14 mouse cellular contexts compared by ENCODE assay signal in genomic region chr17:8369171-8369570, GRCm38 (mm10). TPM values are rescaled to one million over a fixed set of nuclear protein-coding genes. Genes with fewer than 3 reads are reported as not detected.
DNase-seq lines count a peak whose midpoint lies in the region; ATAC-seq lines count a peak whose summit lies in the region.
"Had no signal": no experiment of that assay in that cellular context is flagged by ENCODE, and none has a peak within 500 bp of the region (broad histone marks: within the 10 kb centered on the region; RNA-seq: fewer than 3 reads in every experiment).

No protein-coding gene starts in this region.

- no peak overlapping the region for H3K4me3 ChIP-seq in forebrain, embryonic 10.5 days
- H3K4me3 ChIP-seq in hindbrain, embryonic 13.5 days, result no peak overlapping the region
- no peak overlapping the region for H3K4me3 ChIP-seq in midbrain, embryonic 16.5 days (ENCODE audit: low read depth, low read length)
- H3K4me3 ChIP-seq: megakaryocyte, embryonic 14.5 days had no signal

- peaks cover 16% of the 10 kb centered on the region; the same call in 1 of the 2 replicates for H3K27me3 ChIP-seq in forebrain, embryonic 10.5 days (ENCODE audit: poor library complexity, severe bottlenecking)
- H3K27me3 ChIP-seq in hindbrain, embryonic 13.5 days, result no peaks in the 10 kb centered on the region
- no peaks in the 10 kb centered on the region for H3K27me3 ChIP-seq in midbrain, embryonic 16.5 days (ENCODE audit: control insufficient read depth, insufficient read depth, low read depth, low read length)

- no peak for ATAC-seq in hindbrain, embryonic 13.5 days (ENCODE audit: low FRiP score)
- no peak for ATAC-seq in midbrain, embryonic 16.5 days

- peak overlapping the region; percentile 85 for H3K27ac ChIP-seq in forebrain, embryonic 10.5 days
- H3K27ac ChIP-seq in hindbrain, embryonic 13.5 days, result peak overlapping the region; percentile 98
- H3K27ac ChIP-seq in midbrain, embryonic 16.5 days (ENCODE audit: low read length), result peak overlapping the region; percentile 100

- peak overlapping the region; percentile 32; the same call in 1 of the 2 replicates for H3K4me2 ChIP-seq in hindbrain, embryonic 13.5 days
- peak overlapping the region; percentile 50 for H3K4me2 ChIP-seq in midbrain, embryonic 16.5 days (ENCODE audit: low read length)
- H3K4me2 ChIP-seq: lung, embryonic 14.5 days had no signal

- peaks cover 71% of the 10 kb centered on the region for H3K4me1 ChIP-seq in forebrain, embryonic 10.5 days
- H3K4me1 ChIP-seq in hindbrain, embryonic 13.5 days (replicated peaks), result peaks cover 67% of the 10 kb centered on the region
- H3K4me1 ChIP-seq in midbrain, embryonic 16.5 days (ENCODE audit: control insufficient read depth, insufficient read depth, low read length), result peaks cover 65% of the 10 kb centered on the region

- H3K9me3 ChIP-seq in forebrain, embryonic 10.5 days, result no peaks in the 10 kb centered on the region
- H3K9me3 ChIP-seq in hindbrain, embryonic 13.5 days, result no peaks in the 10 kb centered on the region
- no peaks in the 10 kb centered on the region for H3K9me3 ChIP-seq in midbrain, embryonic 16.5 days (replicated peaks; ENCODE audit: control insufficient read depth, low read length, poor library complexity, severe bottlenecking)
- H3K9me3 ChIP-seq: megakaryocyte, embryonic 14.5 days had no signal

- no peaks in the 10 kb centered on the region for H3K36me3 ChIP-seq in forebrain, embryonic 10.5 days (replicated peaks)
- no peaks in the 10 kb centered on the region for H3K36me3 ChIP-seq in hindbrain, embryonic 13.5 days
- H3K36me3 ChIP-seq in midbrain, embryonic 16.5 days (ENCODE audit: control insufficient read depth, insufficient read depth, low read length), result no peaks in the 10 kb centered on the region

- WGBS in forebrain, embryonic 10.5 days, result 58% methylated on average over 2 of the region's 2 CpGs
- 40% methylated on average over 2 of the region's 2 CpGs for WGBS in hindbrain, embryonic 13.5 days
- 20% methylated on average over 2 of the region's 2 CpGs for WGBS in midbrain, embryonic 16.5 days

- DNase-seq in cerebellum, adult 11-12 months, result peak; percentile 13
- no peak for DNase-seq in cerebellum, adult 8-10 months
- no peak for DNase-seq in forebrain, embryonic 10.5 days (ENCODE audit: extremely low spot score, low spot score)
- DNase-seq in left cerebral cortex, postnatal 10 days (ENCODE audit: extremely low spot score in 1 of 2, low spot score in 2 of 2), result no peak
- DNase-seq in right cerebral cortex, postnatal 4 days, result no peak
- no peak for DNase-seq in gastrocnemius, adult 8-10 months (ENCODE audit: low spot score in 2 of 2)
- DNase-seq: adrenal gland, adult 8-10 months; gastrocnemius, postnatal 36 days; kidney, postnatal 14 days; lung, embryonic 14.5 days had no signal

- intact Hi-C loops in left cerebral cortex, postnatal 10 days (cut with DNase I), result no loop called here

- H3K9ac ChIP-seq in hindbrain, embryonic 13.5 days, result 0 out of 2 replicates have a peak overlapping the region, but pooled peaks have one; percentile 66
- 0 out of 2 replicates have a peak overlapping the region, but pooled peaks have one; percentile 62 for H3K9ac ChIP-seq in midbrain, embryonic 16.5 days (ENCODE audit: low read depth, low read length)
- H3K9ac ChIP-seq: lung, embryonic 14.5 days had no signal

RNA-seq across cellular contexts. Expression of gene T2, which starts 13.4 kb away (rescaled TPM):
- 0.35 and 0.66 TPM in 2 replicates for polyA plus RNA-seq in forebrain, embryonic 10.5 days (2016; fragmentation: Nextera tagmentation; extraction: Ambion mirVana)
- 0.38 and 0.62 TPM in 2 replicates for polyA plus RNA-seq in hindbrain, embryonic 13.5 days (2015; fragmentation: Nextera tagmentation; extraction: Ambion mirVana)
- polyA plus RNA-seq in midbrain, embryonic 16.5 days (2015; fragmentation: Nextera tagmentation; extraction: Ambion mirVana), result 0.53 and 0.88 TPM in 2 replicates
- under 1 TPM in 1 of 2 experiments, not detected in 1; 0.47 TPM for total RNA-seq in left cerebral cortex, postnatal 10 days (2021)
- not detected for total RNA-seq in gastrocnemius, adult 8-10 months (2022)
- total RNA-seq: adrenal gland, adult 8-10 months; gastrocnemius, postnatal 36 days had no signal

RNA-seq across cellular contexts. Expression of gene Prr18, which starts 31.9 kb away (rescaled TPM):
- polyA plus RNA-seq in forebrain, embryonic 10.5 days (2016; fragmentation: Nextera tagmentation; extraction: Ambion mirVana), result 0.19 and 0.30 TPM in 2 replicates
- 9.6 TPM in 2 replicates for polyA plus RNA-seq in hindbrain, embryonic 13.5 days (2015; fragmentation: Nextera tagmentation; extraction: Ambion mirVana)
- 16.5 and 17.8 TPM in 2 replicates for polyA plus RNA-seq in midbrain, embryonic 16.5 days (2015; fragmentation: Nextera tagmentation; extraction: Ambion mirVana)
- 10 to 100 TPM; 10.1 to 10.8 TPM for total RNA-seq in left cerebral cortex, postnatal 10 days (2021)
- total RNA-seq in gastrocnemius, adult 8-10 months (2022), result under 1 TPM in 3 of 4 experiments, not detected in 1; 0.08 to 0.46 (median 0.10) TPM
- polyA plus RNA-seq: heart, embryonic 14.5 days had no signal

RNA-seq across cellular contexts. Expression of gene Sft2d1, which starts 58.3 kb away (rescaled TPM):
- 58.6 and 62.9 TPM in 2 replicates for polyA plus RNA-seq in forebrain, embryonic 10.5 days (2016; fragmentation: Nextera tagmentation; extraction: Ambion mirVana)
- polyA plus RNA-seq in hindbrain, embryonic 13.5 days (2015; fragmentation: Nextera tagmentation; extraction: Ambion mirVana), result 151 and 154 TPM in 2 replicates
- polyA plus RNA-seq in midbrain, embryonic 16.5 days (2015; fragmentation: Nextera tagmentation; extraction: Ambion mirVana), result 198 and 209 TPM in 2 replicates
- 10 to 100 TPM; 63.7 to 64.0 TPM for total RNA-seq in left cerebral cortex, postnatal 10 days (2021)
- 1 to 10 TPM; 7.1 to 8.1 (median 7.7) TPM for total RNA-seq in gastrocnemius, adult 8-10 months (2022)
